Mouse (Mus musculus): ENCODE data around the gene Vapa.

Vapa gene

GRCm38 (mm10) chr17:65623130-65623529 is 9.8 kb upstream of the Vapa start:
- no peak for DNase-seq (ENCODE audit: low spot score)

GRCm38 (mm10) chr17:65618431-65618830 is 5.1 kb upstream of the Vapa start:
- no peak for DNase-seq (ENCODE audit: low spot score)

- no peak for DNase-seq (ENCODE audit: low spot score)
These were observed 2.3 kb upstream of the Vapa start for GRCm38 (mm10) chr17:65615678-65616077.

DNA sequence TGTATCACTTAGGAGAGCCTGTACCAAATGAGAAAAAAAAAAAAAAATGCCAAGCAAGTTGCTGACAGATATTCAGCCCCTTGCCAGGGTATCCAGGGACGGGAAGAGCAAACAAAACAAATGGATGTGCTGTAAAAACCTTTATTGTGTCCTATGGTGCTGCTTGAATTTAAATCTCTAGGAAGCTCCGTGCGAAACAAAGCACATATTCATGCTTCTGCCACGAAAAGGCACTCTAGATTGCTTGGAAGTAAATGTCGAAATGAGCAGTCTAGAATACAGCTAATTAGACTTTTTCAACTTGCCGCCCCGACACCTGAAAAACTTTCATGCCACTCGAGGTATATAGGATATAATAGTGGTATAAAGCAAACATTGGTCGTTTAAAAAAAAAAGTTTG is 1.1 kb upstream of the Vapa start:
- DNase-seq (ENCODE audit: low spot score), result no peak

DNA sequence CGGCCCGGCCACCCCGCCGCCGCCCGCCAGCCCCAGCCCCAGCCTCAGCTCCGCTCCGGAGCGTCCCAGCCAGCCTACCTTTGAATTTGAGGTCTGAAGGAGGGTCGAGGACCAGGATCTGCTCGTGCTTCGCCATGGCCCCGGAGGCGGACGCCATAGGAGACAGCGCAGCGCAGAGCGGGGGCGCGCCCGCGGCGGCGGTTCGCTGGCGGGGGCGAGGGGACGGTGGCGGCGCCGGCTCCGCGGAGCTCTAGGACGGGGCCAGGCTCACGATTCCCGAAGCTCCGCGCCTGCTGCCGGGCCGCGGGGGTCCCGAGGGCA is 253 bp downstream of the Vapa start:
- no peak for DNase-seq (ENCODE audit: low spot score)

DNA sequence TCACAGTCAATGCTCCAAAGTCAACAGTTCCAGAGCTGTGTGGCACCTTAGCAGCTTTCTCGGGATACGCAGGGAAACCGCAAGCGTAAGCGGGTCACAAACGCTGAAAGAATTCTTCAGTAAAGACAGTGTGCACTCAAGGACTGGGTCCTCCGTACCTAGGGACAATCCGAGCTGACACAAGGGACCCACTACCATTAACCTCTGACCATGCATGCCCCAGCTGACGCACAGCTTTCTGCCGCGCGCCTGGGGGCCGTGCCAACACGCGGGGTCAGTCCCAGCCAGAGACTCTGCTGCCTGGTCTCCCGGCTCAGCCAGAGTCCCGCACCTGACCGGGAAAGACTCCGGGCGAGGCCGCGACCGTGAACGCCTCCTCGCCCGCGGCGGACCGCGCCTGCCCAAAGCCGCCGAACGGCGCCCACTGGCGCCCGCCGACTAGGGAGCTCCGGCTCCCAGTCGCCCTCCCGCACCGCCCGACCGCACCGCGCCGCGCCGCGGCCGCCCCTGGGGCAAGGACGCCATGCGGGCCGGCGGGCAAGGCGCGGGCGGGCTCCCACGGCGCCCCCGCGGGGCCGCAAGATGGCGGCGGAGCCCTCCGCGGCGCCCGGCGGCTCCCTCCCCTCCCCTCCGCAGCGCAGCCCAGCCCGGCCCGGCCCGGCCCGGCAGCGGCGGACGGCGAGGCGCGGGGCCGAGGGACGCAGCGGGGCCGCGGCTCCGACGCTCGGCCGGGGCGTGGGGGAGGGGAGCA is 789 bp downstream of the Vapa start:
- DNase-seq (ENCODE audit: low spot score), result peak; percentile 48

DNA sequence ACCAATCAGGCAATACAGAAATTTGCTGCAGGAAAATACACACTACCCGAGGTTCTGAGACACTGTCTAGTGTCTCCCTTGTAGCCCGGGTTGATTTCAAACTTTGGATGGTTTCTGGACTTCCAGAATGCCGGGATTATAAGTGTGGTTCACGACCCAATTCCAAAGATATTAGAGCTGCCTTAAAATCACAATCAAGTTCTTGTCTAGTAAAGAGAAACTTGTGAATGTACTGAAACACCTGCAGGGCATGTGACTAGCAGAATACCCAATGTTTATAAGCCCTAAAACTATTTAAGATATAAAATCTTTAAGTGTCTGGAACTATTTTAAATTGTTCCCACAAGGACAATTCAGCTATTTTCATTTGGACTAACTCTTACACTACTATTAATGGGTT is 1.6 kb downstream of the Vapa start:
- DNase-seq (ENCODE audit: low spot score), result no peak

DNA sequence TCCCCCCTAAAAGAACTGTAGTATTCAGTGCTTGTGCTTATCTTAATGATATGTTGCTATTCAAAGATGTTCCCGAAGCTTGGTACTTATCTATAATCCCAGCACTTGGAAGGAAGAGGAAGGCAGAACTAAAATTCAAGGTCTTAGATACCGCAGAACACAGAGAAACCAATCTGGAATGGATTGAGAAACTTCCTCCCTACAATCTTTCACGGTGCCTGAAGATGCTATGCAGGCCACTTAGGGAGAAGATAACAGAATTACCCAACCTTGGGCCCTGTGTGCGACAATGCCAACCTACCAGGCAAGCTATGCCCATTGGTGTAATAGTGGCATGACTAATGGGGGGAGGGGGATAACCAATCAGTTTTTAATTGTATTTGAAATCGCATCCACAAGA is 4.6 kb downstream of the Vapa start:
- DNase-seq (ENCODE audit: low spot score), result no peak

DNA sequence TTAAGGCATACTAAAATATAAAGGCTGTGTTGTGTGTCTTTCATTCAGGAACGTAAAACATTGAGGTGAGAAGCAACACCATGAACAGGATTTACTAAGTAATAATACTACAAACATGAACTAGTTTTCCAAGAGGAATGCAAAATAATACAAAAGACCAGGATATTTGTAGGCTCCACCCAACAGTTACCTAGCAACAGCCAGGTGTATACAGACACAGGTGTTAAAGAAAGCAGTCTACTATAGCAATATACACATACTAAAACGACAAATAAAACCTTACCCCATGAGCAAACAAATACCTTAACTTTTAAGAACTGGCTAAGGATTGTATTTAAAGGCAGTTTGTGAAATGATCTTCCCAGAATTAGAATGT is 5.1 kb downstream of the Vapa start:
- DNase-seq (ENCODE audit: low spot score), result no peak

GRCm38 (mm10) chr17:65607574-65608311 is 5.6 kb downstream of the Vapa start:
- DNase-seq (ENCODE audit: low spot score), result no peak

GRCm38 (mm10) chr17:65606014-65606413 is 7.3 kb downstream of the Vapa start:
- no peak for DNase-seq (ENCODE audit: low spot score)

DNA sequence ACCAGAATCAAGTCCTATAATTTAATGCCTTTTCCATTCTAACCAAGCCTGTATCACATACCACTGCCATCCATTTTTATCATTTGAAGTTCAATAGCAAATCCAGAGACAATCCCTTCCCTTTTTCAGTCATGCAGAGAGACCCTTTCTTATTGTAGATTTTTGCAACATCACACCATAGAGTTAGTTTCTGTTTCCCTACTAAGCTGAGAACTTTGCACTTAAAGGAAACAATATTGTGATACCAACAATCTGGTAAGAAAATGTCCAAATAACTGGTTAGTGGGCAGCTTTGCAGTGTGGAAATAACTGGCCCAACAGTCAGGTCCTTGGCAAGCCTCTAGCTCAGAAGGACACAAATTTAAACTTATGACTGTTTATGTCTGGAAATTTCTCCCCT is 8.5 kb downstream of the Vapa start:
- DNase-seq (ENCODE audit: low spot score), result no peak

GRCm38 (mm10) chr17:65604315-65604714 is 9.0 kb downstream of the Vapa start:
- no peak for DNase-seq (ENCODE audit: low spot score)

DNA sequence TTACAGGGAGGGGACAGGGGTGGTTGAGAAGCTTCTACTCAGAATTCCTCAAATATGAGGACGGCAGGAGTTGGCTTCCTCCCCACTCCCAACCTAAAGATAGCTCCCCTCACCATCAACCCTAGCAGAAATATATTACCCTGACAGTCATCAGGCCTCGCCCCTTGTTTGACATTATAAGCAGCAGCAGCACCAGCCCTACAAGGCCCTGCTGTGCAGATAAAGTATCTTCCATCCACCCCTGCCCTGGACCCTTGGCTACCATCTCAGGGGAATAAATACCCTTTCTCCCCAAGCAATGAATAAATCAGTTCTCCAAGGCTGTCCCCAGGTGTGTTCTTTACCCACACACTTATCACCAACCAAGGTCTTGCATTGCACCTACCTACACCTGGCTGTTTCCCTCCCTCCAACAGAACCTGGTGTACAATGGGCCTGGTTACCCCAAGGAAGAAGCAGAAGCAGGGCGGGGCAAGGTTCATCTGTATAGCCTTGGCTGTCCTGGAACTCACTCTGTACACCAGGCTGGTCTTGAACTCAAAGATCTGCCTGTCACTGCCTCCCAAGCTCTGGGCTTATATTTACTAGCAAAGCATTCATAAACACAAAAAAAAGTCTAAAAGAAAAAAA is 15.4 kb downstream of the Vapa start:
- DNase-seq (ENCODE audit: low spot score), result no peak

DNA sequence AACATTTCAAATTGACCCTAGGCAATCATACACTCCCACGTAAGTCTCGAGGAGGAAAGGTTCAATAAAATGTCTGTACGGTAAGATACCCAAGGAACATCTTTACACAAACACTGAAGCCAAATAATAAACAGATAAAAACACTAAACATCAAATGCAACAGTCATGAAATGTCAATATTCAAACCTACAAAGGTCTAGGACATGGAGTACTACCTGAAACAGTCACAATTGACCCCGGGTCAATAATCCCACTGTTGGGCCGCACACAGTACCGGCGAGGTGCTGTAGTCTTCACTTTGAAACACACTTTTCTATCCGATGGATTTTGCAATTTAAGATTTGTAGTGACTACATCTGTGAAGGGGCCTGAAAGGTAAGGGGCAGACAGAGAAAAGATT is 18.7 kb downstream of the Vapa start:
- DNase-seq (ENCODE audit: low spot score), result no peak

DNA sequence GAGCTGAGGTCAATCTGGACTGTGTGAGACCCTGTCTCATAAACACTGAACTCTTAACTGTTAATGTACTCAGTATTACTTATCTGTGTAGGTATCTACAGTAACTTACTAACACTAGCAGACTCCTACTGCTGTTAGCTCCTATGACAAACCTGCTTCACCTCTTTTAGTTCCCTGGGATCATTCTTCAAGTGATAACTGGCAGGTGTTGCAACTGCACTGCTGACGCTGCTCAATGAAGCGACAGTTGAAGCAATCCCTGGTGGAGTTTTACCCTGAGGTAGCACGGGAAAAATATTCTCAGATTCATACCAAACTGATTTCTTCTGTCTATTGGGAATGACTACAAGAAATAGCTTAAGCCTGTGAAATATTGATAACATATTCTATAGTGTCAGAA is 26.5 kb downstream of the Vapa start:
- DNase-seq (ENCODE audit: low spot score), result no peak

DNA sequence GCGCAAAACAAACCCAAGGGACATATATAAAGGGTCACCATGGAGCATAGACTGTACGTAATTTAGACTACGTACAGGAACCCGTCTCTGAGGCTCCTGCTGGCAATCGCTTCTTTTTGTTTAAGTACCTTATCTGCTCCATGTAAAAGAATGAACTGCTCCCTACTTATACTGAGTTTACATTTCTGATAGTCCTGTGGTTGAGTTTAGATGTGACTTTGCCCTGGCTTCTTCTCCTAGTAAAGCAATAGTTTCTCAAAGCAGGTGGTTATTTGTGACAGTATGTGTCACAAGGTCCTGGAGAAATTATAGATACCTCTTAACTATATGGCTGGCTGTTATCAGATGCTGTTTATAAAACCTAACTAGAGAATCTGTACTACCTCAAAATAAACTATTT is 31.9 kb downstream of the Vapa start:
- DNase-seq (ENCODE audit: low spot score), result no peak

- DNase-seq (ENCODE audit: low spot score), result no peak
These were observed 33.6 kb downstream of the Vapa start for GRCm38 (mm10) chr17:65579766-65580165.

- no peak for DNase-seq (ENCODE audit: low spot score)
These were observed 38.0 kb downstream of the Vapa start for GRCm38 (mm10) chr17:65575339-65575738.

DNA sequence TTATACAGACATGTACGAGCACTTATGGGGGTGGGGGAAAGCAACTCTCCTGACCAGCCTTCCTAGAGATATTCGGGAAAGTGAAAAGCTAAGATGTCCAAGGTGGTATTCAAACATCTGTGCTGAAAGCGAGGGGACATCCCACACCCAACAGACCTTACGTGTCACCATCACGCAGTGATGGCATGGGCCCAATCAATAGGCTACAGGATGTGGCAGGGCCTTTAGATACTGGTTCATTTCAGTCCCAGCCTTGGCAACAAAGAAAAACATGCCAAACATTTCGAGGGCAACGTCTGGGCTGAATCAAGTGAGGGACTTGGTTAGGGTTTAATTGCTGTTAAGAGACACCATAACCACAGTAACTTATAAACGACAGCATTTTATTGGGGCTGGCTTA is 38.5 kb downstream of the Vapa start:
- DNase-seq (ENCODE audit: low spot score), result no peak

GRCm38 (mm10) chr17:65571866-65572265 is 41.5 kb downstream of the Vapa start:
- DNase-seq (ENCODE audit: low spot score), result no peak

DNA sequence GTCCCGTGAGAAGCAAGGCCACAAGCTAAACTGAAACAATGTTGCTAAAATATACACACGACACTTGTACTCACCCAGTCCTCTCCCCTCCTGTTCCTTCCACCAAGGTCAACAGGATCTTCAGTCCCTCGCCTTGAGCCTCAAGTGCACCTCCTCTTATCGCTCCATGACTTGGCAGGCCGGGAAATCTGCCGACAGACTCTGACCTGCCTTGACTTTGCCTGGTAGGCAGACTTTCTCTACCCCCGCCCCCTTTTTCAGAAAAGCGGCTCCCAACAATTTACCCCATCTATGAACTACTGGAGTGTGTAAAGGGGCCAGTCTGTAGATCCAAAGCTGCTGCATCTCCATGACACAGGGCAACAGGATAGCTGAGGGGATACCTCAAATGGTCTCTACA is 41.9 kb downstream of the Vapa start:
- no peak for DNase-seq (ENCODE audit: low spot score)

- DNase-seq (ENCODE audit: low spot score), result no peak
These were observed 49.2 kb downstream of the Vapa start for GRCm38 (mm10) chr17:65564189-65564588.

- no peak for DNase-seq (ENCODE audit: low spot score)
These were observed 50.0 kb downstream of the Vapa start for GRCm38 (mm10) chr17:65563345-65563744.

Data from spleen, adult 12 weeks (tissue).